Mouse (Mus musculus): ENCODE data around the gene Camk1d.

DNA sequence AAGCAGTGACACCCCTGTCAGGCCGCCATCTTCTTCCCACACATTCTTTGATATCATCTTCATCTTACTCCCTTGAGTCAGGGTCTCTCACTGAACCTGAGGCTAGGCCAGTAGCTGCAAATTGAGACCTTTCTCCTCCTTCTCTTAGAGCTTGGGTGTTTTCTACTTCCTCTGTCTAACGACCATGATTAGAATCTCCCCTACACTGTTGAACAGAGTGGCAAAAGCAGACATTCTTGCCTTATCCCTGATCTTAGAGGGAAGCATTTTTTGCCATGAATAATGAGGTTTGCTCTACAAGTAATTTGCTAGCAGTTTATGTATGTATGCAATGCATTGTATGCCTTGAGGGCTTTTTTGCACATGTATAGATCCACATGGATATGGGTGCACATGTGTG lies 35.3 kb downstream of the Camk1d start:
- no peak for TF ChIP-seq CTCF (IDR thresholded peaks at IDR 0.05; ENCODE audit: control insufficient read depth, insufficient read depth, insufficient replicate concordance, low read depth, low read length)
- no peak for TF ChIP-seq POLR2A (IDR thresholded peaks at IDR 0.05; ENCODE audit: control insufficient read depth, low read depth, low read length)

Measured in testis, adult 2 months (tissue).